Mouse (Mus musculus): ENCODE measurements around the gene Gm49321. TPM values are rescaled to one million over a fixed set of nuclear protein-coding genes. Genes with fewer than 3 reads are reported as not detected.

Gm49321 gene
- total RNA-seq, 4 experiments from 2014 or later = 2.5 to 3.7 (median 3.3) TPM

DNA sequence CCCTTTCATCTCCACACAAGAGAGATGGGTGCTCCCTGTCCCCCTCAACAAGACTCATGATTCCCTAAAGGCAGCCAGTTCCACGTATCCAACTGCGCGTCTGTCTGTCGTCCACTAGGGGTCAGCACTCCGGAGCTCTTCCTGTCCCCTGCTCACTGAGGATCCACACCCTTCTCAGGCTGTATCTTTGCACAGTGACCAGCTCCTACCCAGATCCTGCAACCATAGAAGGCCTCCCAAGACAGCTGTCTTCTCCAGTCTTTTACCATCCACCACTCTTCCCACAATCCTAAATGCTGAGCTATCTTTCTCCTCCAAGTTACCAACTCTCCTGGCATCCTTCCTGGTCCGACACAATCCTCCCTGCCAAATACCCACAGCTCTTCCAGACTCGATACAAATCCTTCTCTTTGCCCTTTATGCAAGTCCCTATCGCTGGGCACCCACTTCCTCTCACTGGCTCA is 72.0 kb downstream of the Gm49321 start:
- no peak for DNase-seq (ENCODE audit: low spot score in 2 of 2)

GRCm38 (mm10) chr12:74013739-74014138 is 76.3 kb downstream of the Gm49321 start:
- peak; percentile 60 to 61 for DNase-seq (ENCODE audit: low spot score in 2 of 2)

- DNase-seq (ENCODE audit: low spot score in 2 of 2) = peak in 1 of 2 experiments; percentile 6
Measured at GRCm38 (mm10) chr12:74014739-74015270, 77.4 kb downstream of the Gm49321 start.

DNA sequence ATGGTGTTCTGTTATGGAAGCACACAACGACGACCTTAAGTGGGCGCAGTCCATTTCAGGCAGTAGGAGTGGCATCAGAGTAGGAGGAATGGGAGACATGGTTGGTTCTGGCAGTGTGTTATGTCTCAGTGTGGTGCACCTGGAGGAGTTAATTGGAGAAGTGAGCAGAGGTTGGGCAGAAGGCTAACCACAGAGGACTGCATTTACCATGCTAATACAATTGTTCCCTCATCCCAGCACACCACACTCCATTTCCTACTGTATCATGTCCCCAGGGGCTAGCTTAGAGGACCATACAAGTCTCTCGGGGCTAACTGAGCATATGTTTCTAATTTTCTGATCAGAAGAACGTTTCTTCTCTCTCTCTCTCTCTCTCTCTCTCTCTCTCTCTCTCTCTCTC is 78.0 kb downstream of the Gm49321 start:
- no peak for DNase-seq (ENCODE audit: low spot score in 2 of 2)

Other genes with a start within 250 kb of the Gm49321 start
- 10 to 100 TPM; 13.1 to 16.9 (median 13.7) TPM for gene Hif1a, start 36.3 kb upstream of the Gm49321 start, total RNA-seq (2022)
- gene Snapc1, start 26.8 kb downstream of the Gm49321 start, total RNA-seq (2022) = 1 to 10 TPM; 3.2 to 6.3 (median 4.6) TPM
- not detected for gene Syt16, start 60.0 kb downstream of the Gm49321 start, total RNA-seq (2022)